Mouse (Mus musculus): ENCODE results near the gene Rufy4. TPM values are rescaled to one million over a fixed set of nuclear protein-coding genes. Genes with fewer than 3 reads are reported as not detected.
A peak's percentile ranks its signal among the peaks of the same experiment; 100 is the strongest.

The Rufy4 gene
- polyA plus RNA-seq, 1 experiment from 2014 or later: 0.15 TPM

DNA sequence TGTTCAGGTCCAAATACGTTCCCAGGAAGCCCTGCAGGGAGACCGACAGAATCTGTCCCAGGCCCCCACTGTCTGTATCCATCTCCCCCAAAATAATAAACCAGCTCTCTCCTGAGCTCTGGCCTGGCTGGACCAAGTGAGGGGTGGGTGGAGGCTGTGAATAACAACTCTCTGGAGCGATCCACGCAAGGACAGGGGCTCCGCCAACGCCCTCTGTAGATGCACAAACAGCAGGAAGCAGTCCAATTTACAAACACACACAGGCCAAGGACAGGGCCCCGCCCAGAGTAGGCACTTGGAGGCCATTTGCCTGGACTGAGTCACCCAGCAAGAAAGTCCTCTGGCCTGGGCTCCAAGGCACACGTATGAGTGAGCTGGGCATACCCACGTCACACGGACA lies 33.1 kb upstream of the Rufy4 start:
- Histone ChIP-seq H3K9me3 (no peaks in the 10 kb centered on the region), H3K36me3 (replicated peaks) (no peaks in the 10 kb centered on the region), H3K4me3 (peak overlapping the region; percentile 61), H3K4me1 (peaks cover 91% of the 10 kb centered on the region), H3K27me3 (replicated peaks; ENCODE audit: low read depth, poor library complexity, severe bottlenecking) (peaks cover 37% of the 10 kb centered on the region), H3K27ac (replicated peaks) (peak overlapping the region; percentile 94)
- 45% methylated on average over 10 of the region's 10 CpGs for WGBS
- no peak for DNase-seq (ENCODE audit: low spot score)

DNA sequence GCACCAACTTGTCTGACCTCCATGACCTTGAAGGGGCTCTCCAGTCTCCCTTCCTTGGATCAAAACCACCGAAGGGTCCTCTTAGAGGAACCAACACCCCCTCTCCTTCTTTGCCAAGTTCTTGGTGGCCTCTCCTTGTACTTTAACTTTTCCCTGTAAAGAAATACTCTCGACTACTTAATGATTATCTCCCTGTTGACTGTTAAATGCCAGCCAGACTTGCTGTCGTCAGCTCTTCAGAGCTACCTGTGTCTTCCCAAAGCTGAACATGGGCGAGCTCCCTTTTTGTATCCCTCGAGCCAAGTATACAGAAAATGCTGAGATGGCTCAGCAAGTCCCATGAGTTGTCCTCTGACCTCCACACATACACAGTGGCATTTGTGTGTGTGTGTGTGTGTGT lies 31.9 kb upstream of the Rufy4 start:
- no peak for DNase-seq (ENCODE audit: low spot score)
- Histone ChIP-seq H3K4me3 (no peak overlapping the region), H3K27ac (replicated peaks) (peak overlapping the region; percentile 94), H3K9me3 (no peaks in the 10 kb centered on the region), H3K36me3 (replicated peaks) (no peaks in the 10 kb centered on the region), H3K4me1 (peaks cover 95% of the 10 kb centered on the region), H3K27me3 (replicated peaks; ENCODE audit: low read depth, poor library complexity, severe bottlenecking) (peaks cover 49% of the 10 kb centered on the region)
- 83% methylated on average over 5 of the region's 5 CpGs for WGBS

DNA sequence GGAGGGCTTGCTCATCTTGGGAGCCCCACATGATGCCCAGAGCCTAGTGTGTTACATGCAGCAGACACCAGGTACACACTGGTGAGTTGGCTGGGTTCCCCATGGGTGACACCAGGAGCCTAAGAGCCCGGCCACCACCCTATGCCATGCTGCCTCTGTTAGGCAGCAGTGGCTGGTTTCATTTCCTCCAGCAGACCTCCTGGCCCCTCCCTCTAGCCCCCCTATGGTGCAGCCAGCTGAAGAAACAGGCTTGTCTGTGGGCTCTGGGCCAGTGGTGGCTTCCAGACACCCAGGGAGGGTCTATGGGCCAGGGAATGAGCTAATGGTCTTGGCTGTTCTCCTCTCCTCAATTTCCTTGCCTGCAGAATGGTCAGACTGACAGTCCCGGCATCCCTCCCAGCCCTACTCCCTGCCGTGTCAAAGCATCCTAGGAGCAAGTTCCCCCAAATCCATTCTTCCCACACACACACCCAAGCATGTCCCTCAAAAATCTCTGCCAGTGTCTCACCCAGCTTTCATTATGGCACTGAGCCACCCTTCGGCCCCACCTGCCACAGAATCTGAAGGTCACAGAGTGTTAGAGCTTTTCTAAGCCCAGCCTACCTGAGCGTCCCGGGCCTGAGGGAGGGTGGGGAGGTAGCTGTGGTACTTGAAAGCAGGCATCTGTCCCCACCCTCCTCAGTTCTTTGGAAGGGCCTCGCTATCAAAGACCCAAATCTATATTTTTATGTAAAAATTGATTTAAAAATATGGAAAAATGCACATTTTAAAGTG lies 30.7 kb upstream of the Rufy4 start:
- H3K4me3 ChIP-seq: no peak overlapping the region
- peak overlapping the region; percentile 73 for H3K27ac ChIP-seq (replicated peaks)
- peaks cover 62% of the 10 kb centered on the region for H3K27me3 ChIP-seq (replicated peaks; ENCODE audit: low read depth, poor library complexity, severe bottlenecking)
- H3K4me1 ChIP-seq: peaks cover 95% of the 10 kb centered on the region
- H3K36me3 ChIP-seq (replicated peaks): no peaks in the 10 kb centered on the region
- DNase-seq (ENCODE audit: low spot score): peak; percentile 42
- 48% methylated on average over 7 of the region's 7 CpGs for WGBS
- H3K9me3 ChIP-seq: no peaks in the 10 kb centered on the region

DNA sequence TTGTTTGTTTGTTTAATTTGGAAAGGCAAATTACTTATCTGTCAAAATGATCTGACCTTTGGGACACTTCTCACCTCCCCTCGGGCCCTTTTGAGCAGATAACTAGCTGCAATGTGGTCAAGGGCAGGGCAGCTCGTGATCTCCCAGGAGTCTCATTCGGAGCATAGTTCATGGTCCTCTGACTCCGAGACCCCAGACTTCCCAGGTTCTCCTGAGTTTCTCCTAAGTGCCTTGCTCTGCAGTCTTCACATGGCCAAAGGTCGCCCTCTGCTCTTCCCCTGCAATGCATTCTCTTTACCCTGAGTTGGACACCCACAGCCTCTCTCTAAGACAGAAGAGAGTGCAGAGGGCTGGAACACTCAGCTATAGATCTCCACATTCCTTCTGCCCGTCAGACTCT lies 30.0 kb upstream of the Rufy4 start:
- Histone ChIP-seq H3K4me3 (no peak overlapping the region), H3K27ac (replicated peaks) (peak overlapping the region; percentile 3; the same call in 1 of the 2 replicates), H3K9me3 (no peaks in the 10 kb centered on the region), H3K27me3 (replicated peaks; ENCODE audit: low read depth, poor library complexity, severe bottlenecking) (peaks cover 68% of the 10 kb centered on the region), H3K36me3 (replicated peaks) (no peaks in the 10 kb centered on the region), H3K4me1 (peaks cover 95% of the 10 kb centered on the region)
- no peak for DNase-seq (ENCODE audit: low spot score)
- WGBS: 34% methylated on average over 6 of the region's 6 CpGs

DNA sequence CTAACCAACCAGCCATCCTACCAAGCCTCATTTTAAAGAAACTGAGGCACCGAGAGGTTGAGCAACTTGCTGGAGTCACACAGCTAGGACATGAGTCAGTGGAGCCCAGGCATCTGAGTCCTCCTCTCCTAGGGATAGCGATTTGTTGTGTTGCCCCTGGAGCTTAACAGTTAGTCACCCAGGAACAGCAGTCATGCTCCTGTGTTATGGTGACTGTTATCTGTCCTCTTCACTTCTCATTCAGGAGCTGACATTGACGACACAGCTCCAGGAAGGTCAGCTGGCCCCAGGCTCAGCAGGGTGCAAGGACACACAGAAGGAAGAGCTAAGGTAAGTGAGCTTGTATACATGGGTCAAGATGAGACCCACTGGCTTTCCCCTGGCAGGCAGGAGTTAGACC lies 29.6 kb upstream of the Rufy4 start:
- WGBS: 48% methylated on average over 3 of the region's 3 CpGs
- Histone ChIP-seq H3K9me3 (no peaks in the 10 kb centered on the region), H3K36me3 (replicated peaks) (no peaks in the 10 kb centered on the region), H3K4me1 (peaks cover 95% of the 10 kb centered on the region), H3K4me3 (no peak overlapping the region), H3K27ac (replicated peaks) (peak overlapping the region; percentile 3), H3K27me3 (replicated peaks; ENCODE audit: low read depth, poor library complexity, severe bottlenecking) (peaks cover 72% of the 10 kb centered on the region)
- no peak for DNase-seq (ENCODE audit: low spot score)

DNA sequence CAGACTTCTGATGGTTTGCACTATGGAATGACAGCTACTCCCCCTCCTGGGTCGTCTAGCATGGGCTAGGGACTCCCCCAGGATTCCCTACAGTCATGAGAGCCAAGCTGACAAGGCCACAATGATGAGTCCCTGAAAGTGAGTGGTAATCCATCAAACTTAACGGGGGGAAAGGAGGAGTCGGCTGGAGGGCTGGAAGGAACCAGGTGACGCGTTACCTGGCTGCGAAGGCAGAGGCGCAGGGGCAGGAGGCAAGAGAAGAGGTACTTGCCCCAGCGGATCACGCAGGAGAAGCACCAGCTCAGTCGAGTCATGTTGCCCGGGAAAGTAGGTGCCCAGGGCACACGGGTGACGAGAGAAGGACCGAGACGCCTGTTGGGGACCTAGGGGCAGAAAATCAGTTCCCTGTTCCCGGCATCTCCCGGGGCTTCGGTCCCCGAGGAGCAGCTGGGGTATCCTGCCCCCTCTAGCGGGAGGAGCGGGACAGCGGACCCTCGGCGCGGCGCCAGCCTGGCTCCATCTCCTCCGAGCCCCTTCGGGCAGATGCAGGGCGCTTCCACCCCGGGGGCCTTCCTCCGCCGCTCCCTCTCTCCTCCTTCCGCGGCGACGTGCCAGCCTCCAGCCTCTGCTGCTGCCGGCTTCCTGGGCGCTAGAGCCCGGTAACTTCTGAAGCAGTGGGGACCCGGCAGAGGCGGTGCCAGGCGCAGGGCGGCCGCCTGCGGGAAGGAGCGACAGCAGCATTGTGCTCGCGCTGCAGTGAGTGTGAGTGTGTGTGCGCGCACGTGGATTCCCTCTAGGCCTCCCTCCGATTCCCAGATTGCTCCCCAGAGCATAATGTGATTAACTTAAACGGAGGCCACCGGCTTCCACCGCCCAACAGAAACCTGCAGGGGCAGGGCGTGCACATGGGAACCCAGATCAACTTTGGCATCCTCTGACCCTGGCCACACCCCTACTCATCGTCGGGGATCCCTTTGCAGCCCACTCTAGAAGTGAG lies 27.0 kb upstream of the Rufy4 start:
- Histone ChIP-seq H3K4me3 (peak overlapping the region; percentile 77), H3K4me1 (peaks cover 91% of the 10 kb centered on the region), H3K36me3 (replicated peaks) (no peaks in the 10 kb centered on the region), H3K27ac (replicated peaks) (peak overlapping the region; percentile 92), H3K27me3 (replicated peaks; ENCODE audit: low read depth, poor library complexity, severe bottlenecking) (peaks cover 83% of the 10 kb centered on the region), H3K9me3 (no peaks in the 10 kb centered on the region)
- under 1% methylated on average over 58 of the region's 58 CpGs for WGBS
- peak; percentile 82 for DNase-seq (ENCODE audit: low spot score)

DNA sequence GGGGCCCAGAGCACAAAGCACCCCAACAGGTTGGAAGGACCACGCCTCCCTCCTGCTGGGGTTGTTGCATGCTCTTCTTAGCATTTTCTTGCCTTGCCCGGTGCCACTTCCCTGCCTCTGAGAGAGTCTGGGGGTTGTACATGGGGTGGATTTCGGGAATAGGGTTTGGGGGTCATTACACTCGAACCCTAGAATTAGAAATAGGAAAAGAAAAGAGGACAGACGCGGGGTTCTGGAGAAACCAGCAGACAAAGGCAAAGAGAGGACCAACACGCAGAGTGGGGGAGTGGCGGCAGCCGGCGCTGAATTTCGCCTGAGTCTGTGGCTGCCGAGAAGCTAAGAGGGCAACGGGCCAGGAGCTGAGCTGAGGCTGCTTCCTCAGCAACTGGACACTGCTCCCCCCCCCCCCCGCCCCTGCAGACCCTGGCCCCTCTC lies 26.3 kb upstream of the Rufy4 start:
- peaks cover 95% of the 10 kb centered on the region for H3K4me1 ChIP-seq
- peaks cover 83% of the 10 kb centered on the region for H3K27me3 ChIP-seq (replicated peaks; ENCODE audit: low read depth, poor library complexity, severe bottlenecking)
- DNase-seq (ENCODE audit: low spot score): peak; percentile 68
- H3K9me3 ChIP-seq: no peaks in the 10 kb centered on the region
- no peaks in the 10 kb centered on the region for H3K36me3 ChIP-seq (replicated peaks)
- H3K27ac ChIP-seq (replicated peaks): peak overlapping the region; percentile 92
- H3K4me3 ChIP-seq: peak overlapping the region; percentile 77
- under 1% methylated on average over 14 of the region's 14 CpGs for WGBS

DNA sequence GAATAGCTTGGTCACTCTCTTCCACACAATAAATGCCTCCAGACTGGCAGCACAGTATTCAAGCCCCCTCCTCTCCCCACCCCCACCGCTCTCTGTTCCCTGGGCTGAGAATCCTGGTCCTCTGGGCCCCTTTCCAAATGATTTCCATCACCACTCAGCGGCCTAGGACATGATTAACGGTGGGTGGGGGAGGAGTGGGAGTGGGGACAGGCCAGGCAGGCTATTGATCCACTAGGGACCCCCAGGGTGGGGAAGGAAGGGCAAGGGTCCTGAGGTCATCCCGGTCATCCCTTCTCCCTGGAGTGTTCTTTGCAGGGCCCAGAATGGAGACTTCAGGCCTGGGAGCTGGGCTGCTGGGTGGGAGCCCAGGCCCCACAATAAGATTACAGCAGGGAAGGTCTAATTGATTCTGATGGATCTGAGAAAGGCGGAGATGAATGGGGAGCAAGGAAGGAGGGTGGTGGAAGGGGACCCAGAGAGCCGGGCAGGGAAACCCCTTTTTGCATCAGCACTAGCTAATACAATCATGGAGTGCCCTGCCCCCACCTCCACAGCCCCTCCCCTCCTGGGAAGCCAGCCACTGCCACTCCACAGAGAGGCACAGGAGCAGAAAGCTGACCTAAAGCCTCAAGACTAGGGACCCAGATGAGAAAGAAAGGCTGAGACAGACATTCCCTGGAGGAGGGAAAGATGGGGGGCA lies 21.5 kb upstream of the Rufy4 start:
- Histone ChIP-seq H3K9me3 (no peaks in the 10 kb centered on the region), H3K36me3 (replicated peaks) (no peaks in the 10 kb centered on the region), H3K4me3 (no peak overlapping the region), H3K27me3 (replicated peaks; ENCODE audit: low read depth, poor library complexity, severe bottlenecking) (peaks cover 44% of the 10 kb centered on the region), H3K27ac (replicated peaks) (peak overlapping the region; percentile 80), H3K4me1 (peaks cover 74% of the 10 kb centered on the region)
- 14% methylated on average over 6 of the region's 6 CpGs for WGBS
- DNase-seq (ENCODE audit: low spot score): peak; percentile 55

DNA sequence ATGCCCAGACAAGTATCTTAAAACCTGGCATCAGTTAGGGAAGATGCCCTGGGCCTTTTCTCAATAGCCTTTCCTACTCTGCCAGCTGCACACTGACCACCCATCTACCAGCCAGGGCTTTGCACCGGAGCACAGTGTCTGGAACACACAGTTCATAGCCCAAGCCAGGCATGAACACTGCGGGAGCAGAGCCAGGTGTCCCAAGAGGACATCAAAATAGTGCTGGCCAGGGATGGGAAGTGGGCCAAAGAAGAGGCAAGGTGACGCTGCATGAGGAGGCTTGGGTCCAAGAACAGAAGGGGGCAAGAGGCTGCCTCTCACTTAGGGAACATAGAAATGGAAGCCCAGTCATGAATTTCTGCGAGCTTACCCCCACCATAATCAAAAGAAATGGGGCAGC lies 19.7 kb upstream of the Rufy4 start:
- H3K4me3 ChIP-seq: no peak overlapping the region
- no peak overlapping the region for H3K27ac ChIP-seq (replicated peaks)
- peaks cover 74% of the 10 kb centered on the region for H3K4me1 ChIP-seq
- no peak for DNase-seq (ENCODE audit: low spot score)
- WGBS: 91% methylated on average over 4 of the region's 4 CpGs
- H3K27me3 ChIP-seq (replicated peaks; ENCODE audit: low read depth, poor library complexity, severe bottlenecking): peaks cover 43% of the 10 kb centered on the region
- no peaks in the 10 kb centered on the region for H3K9me3 ChIP-seq
- H3K36me3 ChIP-seq (replicated peaks): no peaks in the 10 kb centered on the region

DNA sequence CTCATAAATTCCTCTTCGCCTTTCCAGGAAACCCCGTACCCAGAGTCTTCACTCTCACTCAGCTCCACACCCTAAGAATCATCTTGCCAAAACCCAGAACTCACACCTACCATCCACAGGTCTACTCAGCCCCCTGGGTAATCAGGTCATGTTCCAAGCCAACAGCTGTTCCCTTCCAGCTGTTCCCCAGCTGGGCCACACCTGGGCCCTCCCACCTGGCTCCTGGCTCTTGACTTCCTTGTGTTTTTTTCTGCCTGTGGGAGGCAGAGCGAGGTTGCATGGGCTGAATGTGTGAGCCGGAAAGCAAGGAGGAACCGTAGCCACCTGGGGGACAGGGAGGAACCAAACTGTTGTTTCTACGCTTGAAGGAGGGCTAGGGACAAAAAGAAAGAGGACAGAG lies 19.1 kb upstream of the Rufy4 start:
- H3K4me3 ChIP-seq: no peak overlapping the region
- H3K27ac ChIP-seq (replicated peaks): peak overlapping the region; percentile 53
- H3K4me1 ChIP-seq: peaks cover 76% of the 10 kb centered on the region
- no peak for DNase-seq (ENCODE audit: low spot score)
- peaks cover 41% of the 10 kb centered on the region for H3K27me3 ChIP-seq (replicated peaks; ENCODE audit: low read depth, poor library complexity, severe bottlenecking)
- no peaks in the 10 kb centered on the region for H3K36me3 ChIP-seq (replicated peaks)
- no peaks in the 10 kb centered on the region for H3K9me3 ChIP-seq
- WGBS: 69% methylated on average over 6 of the region's 6 CpGs

DNA sequence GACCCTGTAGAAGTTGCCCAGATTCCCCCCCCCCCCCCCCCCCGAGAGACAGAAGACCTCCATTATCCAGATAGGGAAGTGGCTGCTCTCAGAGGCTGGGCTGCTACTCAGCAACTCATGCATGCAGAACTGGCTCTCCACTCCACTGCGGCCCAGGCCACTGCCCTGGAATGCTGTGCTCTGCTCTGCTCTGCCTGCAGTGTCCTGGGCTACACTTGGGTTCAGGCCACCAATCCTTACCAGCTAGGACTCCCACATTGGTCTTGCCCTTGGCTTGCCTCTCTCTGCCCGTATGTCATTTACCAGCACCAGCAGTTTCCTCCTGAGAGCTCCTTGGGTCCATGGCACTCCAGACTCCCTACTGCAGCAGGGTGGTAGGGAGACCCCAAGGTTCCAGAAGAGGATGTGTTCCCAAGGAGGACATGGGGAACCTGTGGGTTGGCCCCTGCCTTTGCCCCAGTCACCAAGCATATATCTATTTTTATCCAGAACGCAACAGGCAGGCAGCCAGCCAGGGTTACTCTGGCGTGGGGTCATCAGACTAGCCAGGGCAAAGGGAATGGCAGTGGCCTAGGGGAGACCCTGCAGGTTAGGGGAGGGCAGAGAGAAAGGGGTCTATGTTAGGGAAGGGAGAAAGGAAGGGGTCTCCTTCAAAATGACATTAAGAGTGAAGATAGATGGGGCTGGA lies 17.3 kb upstream of the Rufy4 start:
- Histone ChIP-seq H3K9me3 (no peaks in the 10 kb centered on the region), H3K4me3 (no peak overlapping the region), H3K4me1 (peaks cover 79% of the 10 kb centered on the region), H3K36me3 (replicated peaks) (no peaks in the 10 kb centered on the region), H3K27me3 (replicated peaks; ENCODE audit: low read depth, poor library complexity, severe bottlenecking) (peaks cover 38% of the 10 kb centered on the region; the same call in 1 of the 2 replicates), H3K27ac (replicated peaks) (0 out of 2 replicates have a peak overlapping the region, but pooled peaks have one; percentile 69)
- no peak for DNase-seq (ENCODE audit: low spot score)
- WGBS: 72% methylated on average over 5 of the region's 5 CpGs

Measured in embryonic facial prominence, embryonic 10.5 days (tissue).